Mouse (Mus musculus) liver, embryonic 14.5 days (tissue): ENCODE measurements around the gene Rab8a. TPM values are rescaled to one million over a fixed set of nuclear protein-coding genes. Genes with fewer than 3 reads are reported as not detected.
A peak's percentile ranks its signal among the peaks of the same experiment; 100 is the strongest.

Source experiments
- ATAC-seq: fragments of 200-750 bp; cut with Nextera tagmentation; 2 replicates; pipeline ENCODE4 v1.8.0; 2017; ENCODE audit warnings: moderate number of reproducible peaks, mild to moderate bottlenecking, moderate library complexity; ENCODE audit not compliant: insufficient read depth
- DNase-seq, 3 experiments: peaks; one replicate each; pipeline ENCODE4 v3.0.0-alpha.2; 2012 to 2013; ENCODE audit warnings: low read depth in 3 of 3, low spot score in 3 of 3
- H3K27ac ChIP-seq: fragments of 300-500 bp; sonication (generic); 2 replicates; pipeline ENCODE4 v1.5.1; 2014; ENCODE audit warnings: moderate library complexity, mild to moderate bottlenecking, control low read depth, inconsistent platforms
- H3K27me3 ChIP-seq: fragments of 300-500 bp; sonication (generic); 2 replicates; pipeline ENCODE4 v1.6.1; 2014; ENCODE audit warnings: mild to moderate bottlenecking, low read length, moderate library complexity; ENCODE audit not compliant: control insufficient read depth, insufficient read depth
- H3K36me3 ChIP-seq: fragments of 300-500 bp; sonication (generic); replicated peaks from 2 replicates; pipeline ENCODE4 v1.6.1; 2014; ENCODE audit warnings: low read depth; ENCODE audit not compliant: control insufficient read depth, insufficient read depth
- H3K4me1 ChIP-seq, 2 experiments: fragments of 200-500 bp in 1 of 2; fragments of 300-500 bp in 1 of 2; sonication (generic) in 1 of 2; replicated peaks; 2 replicates each; pipeline ENCODE4 v1.6.1; 2012 to 2014; ENCODE audit warnings: antibody characterized with exemption in 1 of 2, inconsistent platforms in 1 of 2, low read length in 1 of 2; ENCODE audit not compliant: control insufficient read depth in 2 of 2, insufficient read depth in 2 of 2
- H3K4me2 ChIP-seq: fragments of 300-500 bp; sonication (generic); 2 replicates; pipeline ENCODE4 v1.6.1; 2014; ENCODE audit warnings: low read depth, mild to moderate bottlenecking, control low read depth, moderate library complexity
- H3K4me3 ChIP-seq, 2 experiments: fragments of 200-500 bp in 1 of 2; fragments of 300-500 bp in 1 of 2; sonication (generic) in 1 of 2; 2 replicates each; pipeline ENCODE4 v1.5.1; 2012 to 2014; ENCODE audit warnings: low read depth in 2 of 2, low read length in 2 of 2, mild to moderate bottlenecking in 2 of 2, control low read depth in 1 of 2, inconsistent platforms in 1 of 2, moderate library complexity in 1 of 2; ENCODE audit not compliant: insufficient read depth in 1 of 2
- H3K9ac ChIP-seq: fragments of 300-500 bp; sonication (generic); replicated peaks from 2 replicates; pipeline ENCODE4 v1.6.1; 2014; ENCODE audit warnings: mild to moderate bottlenecking, control low read depth, moderate library complexity
- H3K9me3 ChIP-seq: fragments of 300-500 bp; sonication (generic); 2 replicates; pipeline ENCODE4 v1.6.1; 2016; ENCODE audit warnings: low read length, mixed read lengths; ENCODE audit not compliant: control insufficient read depth
- CTCF ChIP-seq: IDR thresholded peaks from 2 replicates; pipeline ENCODE4 v1.5.1; 2016; ENCODE audit warnings: antibody characterized with exemption, low read depth, control low read depth
- EP300 ChIP-seq: IDR thresholded peaks from 2 replicates; pipeline ENCODE4 v1.6.1; 2016; ENCODE audit warnings: antibody characterized with exemption, low read depth
- WGBS: fragments of 180-500 bp; shearing (Covaris S2); extraction: QIAGEN DNeasy Blood & Tissue Kit; methylation state at CpG from one replicate; pipeline ENCODE4 v1.1.7; 2014; ENCODE audit not compliant: insufficient replicate concordance; 5-methylcytosine and 5-hydroxymethylcytosine counted together
- polyA plus RNA-seq, 2 experiments: library from polyadenylated mRNA; depleted of rRNA in 1 of 2; stranded (reverse) in 1 of 2; unstranded in 1 of 2; fragments of >200 nt; fragmentation: Nextera tagmentation in 1 of 2; extraction: Ambion mirVana in 1 of 2; gene quantifications; 2 replicates each; pipeline versions ENCODE4 v1.2.1 to v1.2.3; 2012 to 2014

Rab8a gene
- polyA plus RNA-seq, 2 experiments, result 50.7 to 59.7 TPM

GRCm38 (mm10) chr8:72213536-72213935, 52.5 kb downstream of the Rab8a start, which contains the start of gene Gm11034:
TSS of gene Gm11034 (minus strand) at chr8:72213636.
- no peak for TF ChIP-seq CTCF
- no peak for TF ChIP-seq EP300
- WGBS, result 63% methylated on average over 4 of the region's 4 CpGs
- no peaks in the 10 kb centered on the region for H3K9me3 ChIP-seq
- H3K9ac ChIP-seq, result no peak within 1 kb of the TSS
- no peak for ATAC-seq
- H3K4me3 ChIP-seq, result no peak within 1 kb of the TSS
- H3K36me3 ChIP-seq, result no peaks in the 10 kb centered on the region
- peaks cover 0 to 2% of the 10 kb centered on the region in 2 experiments; a peak in 2 of 4 replicates for H3K4me1 ChIP-seq
- DNase-seq, result no peak
- H3K27ac ChIP-seq, result no peak within 1 kb of the TSS
- no peak within 1 kb of the TSS for H3K4me2 ChIP-seq
- no peaks in the 10 kb centered on the region for H3K27me3 ChIP-seq

- Histone ChIP-seq H3K4me2 (no peak overlapping the region), H3K27ac (no peak overlapping the region), H3K9ac (no peak overlapping the region), H3K36me3 (no peaks in the 10 kb centered on the region), H3K9me3 (no peaks in the 10 kb centered on the region), H3K4me3 (no peak overlapping the region), H3K27me3 (no peaks in the 10 kb centered on the region), H3K4me1 (peaks cover under 1 to 2% of the 10 kb centered on the region in 2 experiments; a peak in 3 of 4 replicates)
- 44% methylated on average over 2 of the region's 2 CpGs for WGBS
- ATAC-seq (no peak), DNase-seq (no peak)
- peak; percentile 75 for TF ChIP-seq CTCF
- TF ChIP-seq EP300, result no peak
Measured at GRCm38 (mm10) chr8:72215060-72215459, 54.1 kb downstream of the Rab8a start.

GRCm38 (mm10) chr8:72215871-72216270, 54.9 kb downstream of the Rab8a start:
- ATAC-seq, result no peak
- no peak for DNase-seq
- 17% methylated on average over 1 of the region's 1 CpGs for WGBS
- Histone ChIP-seq H3K4me3 (no peak overlapping the region), H3K9me3 (no peaks in the 10 kb centered on the region), H3K27me3 (no peaks in the 10 kb centered on the region), H3K9ac (no peak overlapping the region), H3K27ac (no peak overlapping the region), H3K36me3 (no peaks in the 10 kb centered on the region), H3K4me1 (peaks cover 2 to 6% of the 10 kb centered on the region in 2 experiments; a peak in 3 of 4 replicates), H3K4me2 (no peak overlapping the region)
- TF ChIP-seq EP300, result no peak
- TF ChIP-seq CTCF, result no peak

- ATAC-seq (no peak; the same call in 1 of the 2 replicates), DNase-seq (no peak)
- no peaks in the 10 kb centered on the region for H3K9me3 ChIP-seq
- H3K4me3 ChIP-seq, result peak overlapping the region; percentile 78 to 97
- H3K9ac ChIP-seq, result no peak overlapping the region
- peaks cover 2 to 9% of the 10 kb centered on the region in 2 experiments; a peak in 3 of 4 replicates for H3K4me1 ChIP-seq
- no peak overlapping the region for H3K27ac ChIP-seq
- peaks cover 25% of the 10 kb centered on the region for H3K36me3 ChIP-seq
- no peak for TF ChIP-seq CTCF
- no peak for TF ChIP-seq EP300
- peak overlapping the region; percentile 87 for H3K4me2 ChIP-seq
- 60% methylated on average over 9 of the region's 10 CpGs for WGBS
- H3K27me3 ChIP-seq, result no peaks in the 10 kb centered on the region
Measured at GRCm38 (mm10) chr8:72218781-72219540, 58.0 kb downstream of the Rab8a start.

- TF ChIP-seq EP300 (no peak), CTCF (no peak)
- Histone ChIP-seq H3K36me3 (peaks cover 25% of the 10 kb centered on the region), H3K4me2 (peak within 1 kb of the TSS; percentile 87), H3K27me3 (no peaks in the 10 kb centered on the region), H3K4me3 (peak within 1 kb of the TSS; percentile 78 to 97), H3K9me3 (no peaks in the 10 kb centered on the region), H3K4me1 (peaks cover 2 to 9% of the 10 kb centered on the region in 2 experiments; a peak in 3 of 4 replicates), H3K27ac (peak within 1 kb of the TSS; percentile 66), H3K9ac (peak within 1 kb of the TSS; percentile 74)
- peak; percentile 98 for ATAC-seq
- peak; percentile 97 to 98 (median 98) for DNase-seq
- WGBS, result 9% methylated on average over 39 of the region's 39 CpGs
Measured at GRCm38 (mm10) chr8:72219541-72220363, 58.8 kb downstream of the Rab8a start, which contains the start of gene Fam32a. TSS of gene Fam32a (plus strand) at chr8:72219730.
